Mouse (Mus musculus) T-cell, adult 2 months (primary cell): Measurements from ENCODE around the gene Eif2s3y.
A peak's percentile ranks its signal among the peaks of the same experiment; 100 is the strongest.

Source experiments
- DNase-seq: peaks from one replicate; pipeline ENCODE4 v3.0.0; 2022; ENCODE audit warnings: low spot score

The Eif2s3y gene

DNA sequence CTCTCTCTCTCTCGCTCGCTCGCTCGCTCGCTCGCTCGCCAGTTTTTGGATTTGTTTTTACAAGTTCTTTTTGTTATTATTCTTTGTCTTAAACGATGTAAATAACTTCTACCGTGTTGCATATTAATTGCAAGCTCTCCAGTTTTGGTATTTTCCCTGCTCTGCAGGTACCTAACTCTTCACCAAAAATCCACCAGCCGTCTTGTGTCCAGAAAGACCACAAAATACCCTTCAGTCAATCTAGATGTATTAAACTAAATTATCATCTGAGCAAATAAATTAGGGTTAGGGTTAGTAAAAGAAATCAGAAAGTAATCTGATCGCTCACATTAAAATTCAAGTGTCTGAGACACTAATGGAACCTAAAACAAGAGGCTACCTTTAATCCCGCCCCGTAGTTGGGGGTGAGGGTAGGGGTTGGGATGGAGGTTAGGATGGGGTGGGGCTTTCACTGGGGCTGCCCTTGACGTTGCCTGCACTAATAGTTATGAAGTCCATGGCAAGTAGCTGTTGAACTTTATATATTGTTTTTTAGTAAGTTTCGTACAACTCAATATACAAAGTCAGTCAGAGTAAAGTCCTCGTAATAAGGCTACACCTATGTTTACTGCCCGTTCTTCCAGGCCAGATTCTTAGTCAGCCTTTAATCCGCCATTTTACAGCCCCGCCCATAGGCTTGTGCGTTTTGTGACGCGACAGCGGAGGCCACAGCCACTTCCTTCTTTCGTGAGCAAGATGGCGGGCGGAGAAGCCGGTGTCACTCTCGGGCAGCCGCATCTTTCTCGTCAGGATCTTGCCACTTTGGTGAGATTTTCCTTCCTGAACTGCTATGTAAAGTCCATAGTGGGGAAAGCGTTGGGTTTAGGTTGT, at the start of gene Eif2s3y:
TSS of gene Eif2s3y (plus strand) at position 662 of the 870 bp plus-strand sequence.
- DNase-seq = peak; percentile 82
